Mouse (Mus musculus) kidney, embryonic 16.5 days (tissue): ENCODE measurements at regions not wholly inside any gene's neighbourhood (a gene's known extent, or its start where the extent isn't known, plus 50 kb on each side); places are given as distances from the start of the nearest gene placed in this dataset.

Experiments
- ATAC-seq: fragments of 200-750 bp; cut with Nextera tagmentation; 2 replicates; pipeline ENCODE4 v1.8.0; 2017; ENCODE audit warnings: moderate TSS enrichment; ENCODE audit not compliant: low FRiP score, low TSS enrichment
- H3K27ac ChIP-seq: fragments of 300-500 bp; sonication (generic); 2 replicates; pipeline ENCODE4 v1.5.1; 2014; ENCODE audit warnings: low read length
- H3K27me3 ChIP-seq: fragments of 300-500 bp; sonication (generic); 2 replicates; pipeline ENCODE4 v1.6.1; 2014; ENCODE audit warnings: low read length, control low read depth, mixed read lengths; ENCODE audit not compliant: insufficient read depth
- H3K36me3 ChIP-seq: fragments of 300-500 bp; sonication (generic); 2 replicates; pipeline ENCODE4 v1.6.1; 2014; ENCODE audit warnings: low read length, control low read depth, mixed read lengths; ENCODE audit not compliant: insufficient read depth
- H3K4me1 ChIP-seq: fragments of 300-500 bp; sonication (generic); 2 replicates; pipeline ENCODE4 v1.6.1; 2014; ENCODE audit warnings: low read length, control low read depth, mixed read lengths; ENCODE audit not compliant: insufficient read depth
- H3K4me2 ChIP-seq: fragments of 300-500 bp; sonication (generic); replicated peaks from 2 replicates; pipeline ENCODE4 v1.6.1; 2014; ENCODE audit warnings: low read depth, low read length
- H3K4me3 ChIP-seq: fragments of 300-500 bp; sonication (generic); 2 replicates; pipeline ENCODE4 v1.5.1; 2014; ENCODE audit warnings: mild to moderate bottlenecking, low read length
- H3K9ac ChIP-seq: fragments of 300-500 bp; sonication (generic); replicated peaks from 2 replicates; pipeline ENCODE4 v1.6.1; 2014; ENCODE audit warnings: low read length
- H3K9me3 ChIP-seq: fragments of 300-500 bp; sonication (generic); 2 replicates; pipeline ENCODE4 v1.6.1; 2016; ENCODE audit warnings: low read length, control low read depth
- WGBS: fragments of 180-500 bp; shearing (Covaris S2); extraction: QIAGEN DNeasy Blood & Tissue Kit; methylation state at CpG from one replicate; pipeline ENCODE4 v1.1.7; 2014; 5-methylcytosine and 5-hydroxymethylcytosine counted together

GRCm38 (mm10) chr13:97430885-97431284 lies 190.0 kb downstream of the Enc1 start:
- H3K9ac ChIP-seq = no peak overlapping the region
- no peak overlapping the region for H3K4me3 ChIP-seq
- H3K27ac ChIP-seq = no peak overlapping the region
- no peaks in the 10 kb centered on the region for H3K36me3 ChIP-seq
- H3K4me2 ChIP-seq = no peak overlapping the region
- no peaks in the 10 kb centered on the region for H3K27me3 ChIP-seq
- no peaks in the 10 kb centered on the region for H3K9me3 ChIP-seq
- H3K4me1 ChIP-seq = peaks cover 19% of the 10 kb centered on the region
- WGBS = 58% methylated on average over 2 of the region's 2 CpGs
- ATAC-seq = no peak

- ATAC-seq = no peak
- 50% methylated on average over 6 of the region's 6 CpGs for WGBS
- H3K9ac ChIP-seq = no peak overlapping the region
- H3K27me3 ChIP-seq = no peaks in the 10 kb centered on the region
- H3K4me1 ChIP-seq = peaks cover 6% of the 10 kb centered on the region
- H3K4me2 ChIP-seq = no peak overlapping the region
- H3K27ac ChIP-seq = no peak overlapping the region
- H3K9me3 ChIP-seq = no peaks in the 10 kb centered on the region
- no peak overlapping the region for H3K4me3 ChIP-seq
- no peaks in the 10 kb centered on the region for H3K36me3 ChIP-seq
These were observed 187.3 kb downstream of the Enc1 start for GRCm38 (mm10) chr13:97428163-97428562.

- H3K4me2 ChIP-seq = no peak overlapping the region
- H3K9me3 ChIP-seq = no peaks in the 10 kb centered on the region
- H3K27me3 ChIP-seq = no peaks in the 10 kb centered on the region
- no peak overlapping the region for H3K27ac ChIP-seq
- ATAC-seq = no peak
- H3K4me3 ChIP-seq = no peak overlapping the region
- H3K4me1 ChIP-seq = peaks cover 6% of the 10 kb centered on the region
- H3K36me3 ChIP-seq = no peaks in the 10 kb centered on the region
- WGBS = 67% methylated on average over 4 of the region's 4 CpGs
- no peak overlapping the region for H3K9ac ChIP-seq
These were observed 186.6 kb downstream of the Enc1 start for GRCm38 (mm10) chr13:97427537-97427936.

DNA sequence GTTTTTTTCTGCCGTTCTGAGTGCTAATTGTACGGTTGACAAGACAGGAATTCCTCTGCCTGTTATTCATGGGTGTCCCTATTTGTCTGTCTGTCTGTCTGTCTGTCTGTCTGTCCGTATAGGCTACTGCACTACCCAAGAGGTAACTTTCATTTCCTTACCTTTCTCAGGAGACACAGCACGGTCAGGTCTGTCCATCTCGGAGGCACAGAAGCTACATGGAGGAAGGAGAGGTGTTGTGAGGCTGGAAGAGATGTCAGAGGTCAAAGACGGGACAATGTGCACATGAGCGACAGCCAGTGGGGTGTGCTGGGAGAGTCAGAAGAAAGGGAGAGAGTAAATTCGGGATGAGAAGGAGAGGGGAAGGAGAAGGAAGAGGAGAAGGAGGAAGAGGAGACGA lies 184.8 kb downstream of the Enc1 start:
- H3K27me3 ChIP-seq = no peaks in the 10 kb centered on the region
- no peak overlapping the region for H3K4me3 ChIP-seq
- no peak overlapping the region for H3K27ac ChIP-seq
- no peaks in the 10 kb centered on the region for H3K9me3 ChIP-seq
- H3K4me2 ChIP-seq = no peak overlapping the region
- H3K4me1 ChIP-seq = peaks cover 6% of the 10 kb centered on the region
- no peak for ATAC-seq
- WGBS = 83% methylated on average over 9 of the region's 9 CpGs
- H3K36me3 ChIP-seq = no peaks in the 10 kb centered on the region
- no peak overlapping the region for H3K9ac ChIP-seq

DNA sequence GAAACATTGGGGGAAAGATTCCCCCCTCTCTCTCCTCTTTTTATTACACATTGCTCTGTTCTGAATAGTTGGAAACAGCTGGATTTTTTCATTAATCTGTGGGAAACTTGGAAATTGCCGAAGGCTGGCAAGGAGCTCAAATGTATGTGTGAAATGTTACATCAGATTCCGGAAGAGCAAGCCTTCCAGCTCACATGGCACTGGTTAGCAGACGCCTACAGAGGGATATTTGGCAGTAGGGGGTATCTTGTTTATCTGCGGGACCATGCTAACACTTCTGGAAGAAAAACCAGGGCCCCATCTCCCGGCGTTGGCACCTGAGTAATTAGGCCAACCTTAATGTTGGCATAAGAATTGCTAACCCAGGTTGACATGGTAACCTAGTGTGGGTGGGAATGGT lies 183.0 kb downstream of the Enc1 start:
- Histone ChIP-seq H3K4me1 (peaks cover 6% of the 10 kb centered on the region), H3K27ac (no peak overlapping the region), H3K36me3 (no peaks in the 10 kb centered on the region), H3K9ac (no peak overlapping the region), H3K4me3 (no peak overlapping the region), H3K4me2 (no peak overlapping the region), H3K27me3 (no peaks in the 10 kb centered on the region), H3K9me3 (no peaks in the 10 kb centered on the region)
- ATAC-seq = no peak
- 51% methylated on average over 6 of the region's 6 CpGs for WGBS

- Histone ChIP-seq H3K4me1 (peaks cover 6% of the 10 kb centered on the region), H3K9ac (no peak overlapping the region), H3K36me3 (no peaks in the 10 kb centered on the region), H3K27me3 (no peaks in the 10 kb centered on the region), H3K9me3 (no peaks in the 10 kb centered on the region), H3K4me3 (no peak overlapping the region), H3K27ac (no peak overlapping the region), H3K4me2 (no peak overlapping the region)
- no peak for ATAC-seq
- WGBS = 58% methylated on average over 5 of the region's 5 CpGs
These were observed 182.5 kb downstream of the Enc1 start for GRCm38 (mm10) chr13:97423298-97423817.

DNA sequence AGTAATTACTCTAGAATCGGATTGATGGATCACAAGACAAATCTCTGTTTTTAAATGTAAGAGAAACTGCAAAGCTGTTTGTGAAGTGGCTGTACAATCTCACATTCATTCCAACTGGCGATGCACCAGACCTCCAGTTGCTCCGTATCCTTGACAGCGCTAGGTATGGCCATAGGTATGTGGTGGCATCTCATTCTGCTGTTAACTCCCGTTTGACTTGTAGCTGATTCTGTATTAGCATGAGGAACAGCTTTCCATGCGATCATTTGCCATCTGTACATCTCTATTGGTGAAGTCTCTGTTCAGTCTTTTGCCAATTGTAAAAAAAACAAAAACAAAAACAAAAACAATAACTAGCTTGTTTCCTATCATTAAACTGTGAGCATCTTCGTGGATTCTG lies 182.0 kb downstream of the Enc1 start:
- no peak overlapping the region for H3K27ac ChIP-seq
- no peak for ATAC-seq
- WGBS = 84% methylated on average over 7 of the region's 7 CpGs
- no peaks in the 10 kb centered on the region for H3K9me3 ChIP-seq
- no peak overlapping the region for H3K4me3 ChIP-seq
- no peaks in the 10 kb centered on the region for H3K27me3 ChIP-seq
- H3K4me2 ChIP-seq = no peak overlapping the region
- H3K36me3 ChIP-seq = no peaks in the 10 kb centered on the region
- no peak overlapping the region for H3K9ac ChIP-seq
- peaks cover 6% of the 10 kb centered on the region for H3K4me1 ChIP-seq

DNA sequence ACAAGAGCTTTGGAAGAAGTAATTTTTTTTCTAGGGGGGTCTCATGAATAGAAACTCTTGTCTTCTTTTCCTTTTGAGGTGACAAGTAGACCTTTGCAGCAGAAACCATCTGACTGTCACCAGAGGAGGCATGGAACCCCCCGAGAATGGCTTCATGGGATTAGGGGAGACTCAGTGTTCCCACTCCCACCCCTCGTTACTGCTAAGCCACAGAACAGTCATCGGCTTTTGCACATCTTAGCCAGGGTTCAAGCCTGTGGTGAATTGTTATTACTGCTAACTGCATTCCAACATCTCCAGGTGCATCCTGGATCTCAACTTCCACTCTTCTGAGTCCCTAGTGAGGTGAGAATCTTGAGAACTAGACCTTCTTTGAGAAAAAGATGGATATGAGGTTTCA lies 180.9 kb downstream of the Enc1 start:
- no peak for ATAC-seq

GRCm38 (mm10) chr13:97420773-97421172 lies 179.9 kb downstream of the Enc1 start:
- H3K9ac ChIP-seq = no peak overlapping the region
- no peaks in the 10 kb centered on the region for H3K27me3 ChIP-seq
- no peak overlapping the region for H3K4me3 ChIP-seq
- 32% methylated on average over 3 of the region's 3 CpGs for WGBS
- no peaks in the 10 kb centered on the region for H3K9me3 ChIP-seq
- no peaks in the 10 kb centered on the region for H3K36me3 ChIP-seq
- no peak overlapping the region for H3K4me2 ChIP-seq
- H3K27ac ChIP-seq = no peak overlapping the region
- no peak for ATAC-seq
- H3K4me1 ChIP-seq = peaks cover 6% of the 10 kb centered on the region

More for the DNA sequence above, 180.9 kb downstream of the Enc1 start:
- H3K27me3 ChIP-seq = no peaks in the 10 kb centered on the region
- no peak overlapping the region for H3K4me3 ChIP-seq
- no peaks in the 10 kb centered on the region for H3K9me3 ChIP-seq
- WGBS = 94% methylated on average over 3 of the region's 3 CpGs
- H3K9ac ChIP-seq = no peak overlapping the region
- no peak overlapping the region for H3K27ac ChIP-seq
- H3K4me2 ChIP-seq = no peak overlapping the region
- no peaks in the 10 kb centered on the region for H3K36me3 ChIP-seq
- peaks cover 6% of the 10 kb centered on the region for H3K4me1 ChIP-seq

DNA sequence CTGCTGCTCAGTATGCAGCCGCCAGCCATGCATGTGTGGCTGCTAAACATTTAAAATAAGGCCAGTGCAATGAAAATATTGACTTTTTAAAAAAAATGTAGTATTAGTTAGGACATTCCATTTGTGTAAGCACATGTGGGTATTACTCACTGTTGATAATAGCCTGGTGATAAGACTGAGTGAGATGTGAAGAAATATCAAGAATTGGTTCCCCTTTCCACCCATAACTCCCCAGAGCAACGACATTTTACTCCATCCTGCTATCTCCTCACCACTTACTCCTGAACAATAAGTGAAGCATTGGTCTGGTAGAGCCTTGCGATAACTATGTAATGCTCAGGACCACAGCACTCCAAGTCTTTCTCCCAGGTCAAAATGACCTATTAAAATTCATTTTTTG lies 178.2 kb downstream of the Enc1 start:
- Histone ChIP-seq H3K36me3 (no peaks in the 10 kb centered on the region), H3K27ac (no peak overlapping the region), H3K4me2 (no peak overlapping the region), H3K9ac (no peak overlapping the region), H3K27me3 (no peaks in the 10 kb centered on the region), H3K4me1 (peaks cover 4% of the 10 kb centered on the region), H3K9me3 (no peaks in the 10 kb centered on the region), H3K4me3 (no peak overlapping the region)
- ATAC-seq = no peak
- WGBS = 91% methylated on average over 3 of the region's 3 CpGs
